Mouse (Mus musculus) right cerebral cortex, postnatal 36 days (tissue): ENCODE measurements at regions not wholly inside any gene's neighbourhood (a gene's known extent, or its start where the extent isn't known, plus 50 kb on each side); places are given as distances from the start of the nearest gene placed in this dataset.

Experiments
- DNase-seq, 2 experiments: peaks; one replicate each; pipeline ENCODE4 v3.0.0; 2022; ENCODE audit warnings: low spot score in 2 of 2, mixed read lengths in 1 of 2

DNA sequence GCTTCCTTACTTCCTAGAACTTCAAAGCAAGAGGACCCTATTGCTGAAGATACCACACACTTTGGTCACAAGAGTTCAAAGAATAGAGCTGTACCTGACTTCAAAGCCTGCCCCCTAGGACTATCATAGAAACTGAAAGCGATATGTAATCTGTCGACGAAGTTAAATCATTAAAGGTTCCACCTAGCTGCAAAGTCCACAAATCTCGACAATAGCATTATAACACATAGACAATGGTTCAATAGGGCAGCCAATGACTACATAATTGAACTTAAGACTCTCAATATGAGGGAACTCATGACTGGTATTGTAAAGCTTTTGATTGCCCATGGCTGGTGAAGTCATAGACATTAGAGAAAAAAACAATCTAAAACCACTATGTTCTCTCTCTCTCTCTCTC, 200.8 kb downstream of the Fscb start:
- no peak for DNase-seq

DNA sequence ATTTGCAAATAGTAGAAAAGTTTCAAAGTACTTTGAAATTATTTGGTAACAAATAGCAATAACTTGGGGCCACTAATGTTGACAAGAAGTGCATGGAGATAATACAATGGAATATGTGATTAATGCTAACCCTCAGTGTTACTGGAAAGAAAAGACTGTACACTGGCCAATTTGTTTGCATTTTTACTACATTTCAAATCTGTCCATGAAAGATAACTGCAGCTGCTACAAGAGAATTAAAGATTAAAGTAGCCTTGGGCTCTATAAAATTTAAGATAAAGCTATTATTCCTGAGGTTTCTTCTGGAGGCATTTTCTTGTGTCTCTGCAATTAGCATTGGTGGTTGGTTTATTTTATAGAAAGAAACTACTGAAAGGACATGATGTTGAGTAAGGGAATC, 208.4 kb downstream of the Fscb start:
- DNase-seq = no peak

DNA sequence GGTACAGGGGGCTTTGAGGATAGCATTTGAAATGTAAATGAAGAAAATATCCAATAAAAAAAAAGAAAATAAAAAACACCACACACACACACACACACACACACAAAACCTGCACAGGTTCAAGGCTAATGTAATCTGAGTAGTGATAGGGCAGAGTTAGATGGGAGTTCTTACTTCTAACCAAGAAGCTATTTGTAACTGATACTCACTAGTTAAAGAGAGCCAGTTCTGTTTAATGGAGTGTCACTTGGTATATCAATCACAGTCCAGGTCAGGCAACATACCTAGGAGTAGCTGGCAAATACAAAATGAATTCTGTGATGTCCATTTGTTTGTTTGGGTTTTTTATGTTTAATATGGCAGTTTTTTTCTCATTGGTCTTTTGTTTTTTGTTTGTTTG, 219.5 kb downstream of the Fscb start:
- DNase-seq = no peak

DNA sequence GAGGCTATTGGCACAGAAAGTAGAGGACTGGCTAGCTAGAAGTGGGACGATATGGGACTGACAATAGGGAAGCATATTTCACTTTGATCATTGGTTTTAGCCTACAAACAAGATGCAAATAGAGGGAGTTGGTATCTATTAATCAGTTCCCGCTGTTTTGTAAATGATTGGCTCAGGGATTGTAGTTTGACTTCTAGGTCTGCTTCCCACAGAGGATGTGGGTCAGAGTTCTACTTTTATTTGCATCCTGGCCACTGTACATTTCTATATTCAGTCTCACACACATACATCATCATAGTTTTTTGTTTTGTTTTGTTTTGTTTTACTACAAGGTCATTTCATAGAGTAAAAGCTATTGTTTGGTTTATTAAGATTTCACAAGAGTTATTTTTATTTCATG, 224.5 kb downstream of the Fscb start:
- DNase-seq = no peak

DNA sequence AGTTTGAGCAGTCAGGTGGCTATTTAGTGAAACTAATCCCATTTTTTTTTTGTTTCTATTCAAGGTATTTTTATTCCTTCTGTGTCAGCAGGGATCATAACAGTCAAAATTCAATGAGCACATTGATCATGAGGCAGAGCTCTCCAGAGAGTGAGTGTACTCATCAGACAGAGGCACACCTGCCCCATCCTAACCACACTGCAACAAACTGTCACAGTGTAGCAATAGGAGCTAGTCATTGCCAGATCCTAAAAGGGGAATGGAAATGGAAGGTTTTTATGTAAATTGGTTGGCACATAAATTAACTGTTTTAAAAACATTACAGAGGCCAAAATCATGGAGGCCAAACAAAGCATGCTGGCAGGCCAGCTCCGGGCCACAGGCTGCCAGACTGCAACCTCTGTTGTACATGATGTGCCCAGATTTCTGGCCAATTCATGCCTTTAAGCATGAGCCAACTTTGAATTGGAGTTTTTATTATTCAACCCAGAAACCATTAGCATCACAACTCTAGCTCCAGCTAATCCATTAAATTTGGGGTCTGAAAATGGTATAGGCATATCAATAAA, 244.9 kb downstream of the Fscb start:
- DNase-seq = peak; percentile 1 to 4

DNA sequence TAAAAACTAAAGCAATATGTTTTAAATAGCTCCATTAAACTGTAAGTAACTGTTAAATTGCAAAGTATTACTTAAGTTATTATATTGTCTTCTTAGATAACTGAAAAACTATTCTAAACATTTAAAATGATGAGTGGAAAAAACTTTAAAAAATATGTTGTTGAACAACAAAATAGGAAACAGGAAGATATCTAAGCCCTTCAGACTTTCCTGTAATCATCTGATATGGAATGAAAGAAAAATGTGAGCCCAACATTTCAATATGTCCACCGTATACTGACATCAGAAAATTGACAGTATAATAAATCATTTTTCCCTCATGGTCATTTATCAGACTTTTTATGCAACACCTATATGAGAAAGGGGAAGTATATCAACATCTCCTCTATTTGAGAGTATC, 258.1 kb downstream of the Fscb start:
- DNase-seq = no peak

DNA sequence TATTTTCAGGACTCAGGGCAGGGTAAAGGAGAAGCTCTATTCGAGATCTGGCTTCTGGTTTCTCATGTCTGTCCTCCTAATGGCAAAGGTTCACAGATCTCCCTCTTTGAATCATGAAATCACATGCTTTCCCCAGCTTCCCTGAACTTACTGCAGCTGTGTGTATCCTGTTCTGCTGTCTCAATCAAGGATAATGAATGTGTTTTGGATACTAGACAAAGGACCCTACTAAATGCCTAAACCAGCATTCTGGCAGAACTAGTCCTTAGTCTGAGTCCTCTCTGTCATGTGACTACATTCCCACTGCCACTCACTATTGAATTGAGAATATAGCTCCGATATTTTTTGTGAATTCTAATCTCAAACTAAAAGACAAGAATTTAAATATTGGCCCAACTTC, 276.1 kb downstream of the Fscb start:
- DNase-seq = no peak
